Mouse (Mus musculus) cerebellum, adult (tissue): ENCODE results near the gene Dynlt1b.
"Not testable (repeated sequence)": the region's sequence is repeated elsewhere in the genome, so short reads cannot be mapped to it uniquely, and the experiment has no call there.

ENCODE experiments used
- ATAC-seq: cut with Nextera tagmentation; 2 replicates; pipeline ENCODE4 v1.9.2; 2017; ENCODE audit warnings: mild to moderate bottlenecking, moderate library complexity, mixed read lengths; ENCODE audit not compliant: insufficient number of reproducible peaks, low FRiP score, low TSS enrichment

Dynlt1b gene

DNA sequence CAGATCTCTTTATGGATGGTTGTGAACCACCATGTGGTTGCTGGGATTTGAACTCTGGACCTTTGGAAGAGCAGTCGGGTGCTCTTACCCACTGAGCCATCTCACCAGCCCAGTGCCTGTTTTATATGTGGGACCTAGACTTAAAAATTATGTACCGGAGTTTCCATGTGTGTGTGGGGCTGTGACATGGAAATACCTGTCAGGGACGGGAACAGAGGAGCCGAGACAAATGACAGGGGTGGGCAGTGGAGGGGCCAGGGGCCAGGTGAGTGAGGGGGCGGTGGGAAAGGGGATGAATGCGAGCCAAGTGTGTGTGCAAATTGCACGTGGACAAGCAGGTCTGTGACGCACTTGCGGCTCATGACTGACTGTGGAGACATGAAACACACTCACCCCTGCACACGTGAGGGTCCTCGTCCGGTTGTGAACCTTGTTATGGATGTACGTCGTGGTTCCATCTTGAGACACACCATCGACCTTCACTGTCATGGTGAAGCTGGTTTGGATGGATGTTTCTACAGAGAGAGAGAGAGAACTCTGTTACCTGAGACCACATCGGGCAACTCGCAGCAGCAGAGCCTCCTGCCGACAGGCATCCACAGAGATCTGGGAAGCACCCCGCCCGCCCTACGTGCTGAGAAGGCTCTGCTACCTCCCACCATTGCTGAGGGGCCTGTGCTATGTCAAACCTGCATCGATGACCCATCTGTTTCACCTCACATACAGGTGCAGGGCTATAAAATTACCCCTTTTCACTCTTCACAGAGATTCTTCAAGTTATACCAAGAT lies 26.9 kb downstream of the Dynlt1b start:
- not testable (repeated sequence) for ATAC-seq

- ATAC-seq, result not testable (repeated sequence)
These were observed 31.2 kb downstream of the Dynlt1b start for GRCm38 (mm10) chr17:6461083-6461595.

GRCm38 (mm10) chr17:6465735-6466134 lies 35.8 kb downstream of the Dynlt1b start:
- ATAC-seq, result not testable (repeated sequence)

DNA sequence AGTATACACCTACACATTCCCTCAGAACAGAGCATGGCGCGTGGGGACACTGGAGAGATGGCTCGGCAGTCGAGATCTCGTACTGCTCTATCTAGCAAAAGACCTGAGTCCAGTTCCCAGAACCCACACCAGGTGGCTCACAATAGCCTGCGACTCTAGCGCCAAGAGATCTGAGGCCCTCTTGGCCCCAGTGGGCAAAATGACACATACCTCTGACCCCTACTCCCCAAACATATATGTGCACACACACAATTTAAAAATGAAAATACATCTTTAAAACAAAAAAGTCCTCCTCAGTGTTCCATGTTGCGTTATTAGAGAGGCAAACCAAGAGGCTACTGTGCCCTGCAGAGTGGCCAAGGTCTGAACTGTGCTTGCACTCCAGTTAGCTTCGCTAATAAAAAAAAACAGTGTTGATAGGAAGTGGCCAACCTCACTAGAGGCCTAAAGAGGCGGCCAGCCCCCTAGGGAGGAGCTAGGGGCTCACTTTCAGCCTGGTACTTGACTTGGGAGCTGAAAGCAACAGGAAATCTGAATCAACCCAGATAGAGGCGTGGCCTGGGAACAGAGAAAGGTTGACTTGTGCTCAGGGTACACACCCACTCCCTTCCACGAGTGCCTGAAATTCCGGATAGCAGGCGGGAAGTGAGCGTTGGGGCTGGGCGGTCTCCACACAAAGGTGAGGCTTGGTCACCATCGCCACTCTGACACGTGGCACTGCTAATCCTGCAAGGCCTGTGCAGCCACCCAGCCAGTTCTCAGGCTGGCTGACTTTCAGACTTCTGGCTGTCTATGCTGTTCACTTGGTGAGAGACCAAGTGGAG lies 37.9 kb downstream of the Dynlt1b start:
- ATAC-seq, result peak; percentile 9; the same call in 1 of the 2 replicates

GRCm38 (mm10) chr17:6470031-6470430 lies 40.1 kb downstream of the Dynlt1b start:
- ATAC-seq, result not testable (repeated sequence)

DNA sequence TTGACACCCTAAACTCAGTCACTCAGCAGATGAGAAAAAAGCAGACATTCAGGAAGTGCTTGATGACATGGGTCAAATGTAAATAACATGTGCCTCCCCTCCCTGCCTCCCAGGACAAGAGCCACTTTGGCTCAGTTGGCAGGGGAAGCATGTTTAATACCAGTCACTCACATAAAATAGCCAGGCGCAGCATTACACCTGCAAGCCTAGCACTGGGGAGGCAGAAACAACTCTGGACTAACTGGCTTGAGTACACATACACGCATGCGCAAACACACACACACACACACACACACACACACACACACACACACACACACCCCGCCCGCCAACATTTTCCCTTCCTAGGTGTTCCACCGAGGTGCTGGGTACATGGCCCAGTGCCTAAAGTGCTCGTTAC lies 40.8 kb downstream of the Dynlt1b start:
- not testable (repeated sequence) for ATAC-seq

DNA sequence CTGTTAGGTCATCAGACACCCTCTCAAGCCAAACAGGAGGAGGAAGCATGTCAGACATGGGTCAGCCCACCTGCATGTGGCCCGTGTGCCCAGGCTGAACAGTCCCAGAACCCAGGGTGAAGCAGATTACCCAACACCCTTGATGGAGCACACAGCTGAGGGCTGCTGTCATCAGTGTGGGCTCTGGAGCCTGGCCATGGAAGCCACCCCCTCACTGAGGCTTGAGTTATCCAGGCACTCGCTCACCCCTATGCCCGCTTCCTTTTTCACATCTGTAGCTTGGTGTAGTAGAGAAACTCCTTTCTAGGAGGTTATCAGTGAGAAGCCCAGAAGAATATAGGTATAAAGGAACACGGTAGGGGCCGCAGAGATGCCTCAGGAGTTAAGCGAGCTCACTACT lies 45.4 kb downstream of the Dynlt1b start:
- not testable (repeated sequence) for ATAC-seq

GRCm38 (mm10) chr17:6475913-6476312 lies 46.0 kb downstream of the Dynlt1b start:
- ATAC-seq, result not testable (repeated sequence)

- peak; percentile 36 for ATAC-seq
These were observed 46.6 kb downstream of the Dynlt1b start for GRCm38 (mm10) chr17:6476495-6476947.

DNA sequence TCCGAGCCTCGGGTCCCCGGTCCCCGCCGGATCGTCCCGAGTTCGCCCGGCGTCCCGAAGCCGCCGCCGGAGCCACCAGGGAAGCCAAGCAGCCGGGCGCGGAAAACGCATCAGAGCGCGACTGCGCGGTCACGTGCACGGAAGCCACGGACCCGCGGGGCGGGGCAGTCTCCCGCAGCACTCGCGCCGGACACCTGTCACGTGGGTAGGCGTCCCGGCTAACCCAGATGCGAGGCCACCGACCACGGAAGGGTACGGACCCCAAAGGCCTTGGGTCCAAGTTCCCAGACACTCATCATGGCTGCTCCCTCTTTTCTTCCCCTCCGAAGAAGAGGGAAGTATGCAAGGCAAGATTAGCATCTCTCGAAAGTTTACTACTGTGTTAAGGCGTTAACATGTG lies 47.1 kb downstream of the Dynlt1b start:
- peak; percentile 37; the same call in 1 of the 2 replicates for ATAC-seq

- not testable (repeated sequence) for ATAC-seq
These were observed 51.1 kb downstream of the Dynlt1b start for GRCm38 (mm10) chr17:6480855-6481589.

DNA sequence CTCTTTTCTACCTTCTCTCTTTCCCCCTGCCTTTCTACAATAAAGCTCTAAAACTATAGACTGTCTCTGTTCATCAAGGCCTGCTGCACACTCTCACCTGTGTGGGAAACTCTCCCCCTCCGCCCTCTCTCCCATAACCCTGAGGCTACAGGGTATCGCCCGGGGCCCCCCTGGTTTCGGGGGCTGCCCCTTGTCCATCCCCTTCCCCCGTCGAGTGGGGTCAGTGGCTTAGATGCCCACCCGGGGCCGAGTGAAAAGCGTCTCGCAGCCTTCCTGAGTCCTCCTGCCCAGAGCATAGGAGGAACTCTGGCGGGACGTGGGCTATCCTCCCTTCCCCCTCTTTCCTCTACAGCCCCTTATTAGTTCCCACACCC lies 51.7 kb downstream of the Dynlt1b start:
- ATAC-seq, result not testable (repeated sequence)

DNA sequence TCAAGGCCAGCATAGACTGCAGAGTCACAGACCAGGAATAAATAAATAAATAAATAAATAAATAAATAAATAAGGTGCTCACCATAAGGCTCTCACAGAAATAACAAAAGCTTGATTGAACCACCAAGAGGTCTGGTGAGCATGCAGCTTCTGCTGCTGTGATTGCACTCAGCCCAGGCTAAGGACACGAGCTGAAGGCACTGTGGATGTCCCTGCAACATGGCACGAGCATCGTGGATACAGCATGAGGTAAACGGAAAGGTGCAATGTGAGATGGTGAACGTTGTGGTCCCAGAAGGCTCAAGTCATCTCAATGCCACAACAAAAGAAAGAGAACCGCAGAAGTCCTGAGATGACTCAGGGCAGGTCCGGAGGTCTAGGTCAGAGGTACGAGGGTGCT lies 52.3 kb downstream of the Dynlt1b start:
- ATAC-seq, result not testable (repeated sequence)
